Mouse (Mus musculus) fat pad, adult 2 months (tissue): Measurements from ENCODE around the gene Supt4a.

Source experiments
- DNase-seq: peaks from one replicate; pipeline ENCODE4 v3.0.0-alpha.2; 2011; ENCODE audit warnings: low read depth, low spot score; ENCODE audit errors: extremely low read depth

Supt4a gene

DNA sequence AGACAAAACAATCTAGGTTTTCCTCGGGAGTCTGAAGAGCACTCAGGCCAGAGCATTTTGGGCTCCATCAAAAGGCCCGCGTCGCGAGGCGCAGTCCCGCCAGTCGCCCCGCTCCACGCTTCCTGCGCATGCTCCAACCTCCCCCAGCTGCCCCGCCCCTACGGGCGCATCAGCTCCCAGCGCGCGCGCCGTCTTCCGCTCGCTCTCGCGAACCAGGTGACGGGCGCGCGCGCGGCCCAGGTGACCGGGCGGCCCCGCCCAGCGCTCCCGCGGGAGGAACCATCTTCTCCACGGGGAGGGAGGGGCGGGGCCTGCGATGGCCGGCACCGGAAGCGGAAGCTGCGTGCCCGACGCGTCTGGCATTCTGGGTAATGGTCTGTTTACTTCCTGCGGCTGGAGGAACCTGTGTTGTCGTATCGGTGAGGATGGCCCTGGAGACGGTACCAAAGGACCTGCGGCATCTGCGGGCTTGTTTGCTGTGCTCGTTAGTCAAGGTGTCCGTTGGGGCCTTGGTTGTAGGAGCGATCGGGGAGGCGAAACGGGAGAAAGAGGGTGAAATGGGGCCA lies at the start of gene Supt4a:
TSS of gene Supt4a (plus strand) at position 378 of the 566 bp plus-strand sequence.
- DNase-seq = peak; percentile 37

DNA sequence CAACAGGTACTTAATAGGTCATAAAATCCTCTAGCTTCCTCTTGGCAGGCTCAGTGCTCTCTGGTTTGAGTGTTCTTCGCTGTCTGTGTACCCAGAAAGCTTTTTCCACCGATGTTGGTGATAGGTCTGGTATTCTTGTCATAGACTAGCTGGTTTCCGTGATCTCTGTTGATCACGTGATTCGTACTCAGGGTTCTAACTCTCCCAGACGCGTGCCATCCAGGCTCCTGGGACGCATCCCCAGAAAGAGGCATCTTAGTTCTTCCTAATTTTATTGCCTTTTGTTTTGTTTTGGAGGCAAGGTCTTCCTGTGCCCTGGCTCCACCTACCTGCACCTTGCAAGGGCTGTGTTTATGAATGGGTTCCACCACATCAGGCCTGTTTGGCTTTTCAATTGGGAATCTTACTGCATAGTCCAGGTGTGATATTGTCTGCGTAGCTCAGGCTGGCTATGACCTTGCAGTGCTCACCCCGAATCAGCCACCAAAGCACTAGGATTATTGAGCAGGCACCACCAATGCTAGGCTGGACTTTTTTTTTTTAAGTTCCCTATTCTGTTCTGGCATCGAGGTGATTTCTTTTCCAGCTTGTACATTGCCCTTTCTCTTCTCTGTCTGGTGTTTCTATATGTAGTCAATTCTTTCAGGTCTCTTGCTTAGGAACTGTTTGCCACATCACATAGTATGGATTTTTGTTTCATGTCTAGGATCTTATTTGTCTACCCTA lies 48.7 kb upstream of the Supt4a start:
- DNase-seq = no peak

DNA sequence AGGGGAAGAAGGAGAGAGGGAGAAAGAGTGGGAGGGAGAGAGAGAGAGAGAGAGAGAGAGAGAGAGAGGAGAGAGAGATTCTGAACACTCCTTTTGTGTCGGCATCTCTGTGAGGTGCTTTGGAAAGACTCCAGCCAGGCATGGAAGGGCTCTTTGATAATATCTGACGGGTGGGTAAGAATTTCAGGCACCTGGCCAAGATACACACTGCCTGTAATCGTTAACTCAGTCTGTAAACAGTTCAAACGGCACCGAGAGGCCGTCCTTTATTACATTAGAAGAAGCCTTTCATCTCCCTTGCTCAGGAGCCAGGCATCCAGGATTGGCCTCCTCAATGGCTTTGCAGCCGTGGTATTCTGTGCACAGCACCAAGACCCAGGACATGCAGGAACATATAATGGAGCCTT lies 47.9 kb upstream of the Supt4a start:
- no peak for DNase-seq

- DNase-seq = no peak
Observed at GRCm38 (mm10) chr11:87690054-87690740, 47.2 kb upstream of the Supt4a start.

- no peak for DNase-seq
Observed at GRCm38 (mm10) chr11:87697131-87697682, 40.1 kb upstream of the Supt4a start.

DNA sequence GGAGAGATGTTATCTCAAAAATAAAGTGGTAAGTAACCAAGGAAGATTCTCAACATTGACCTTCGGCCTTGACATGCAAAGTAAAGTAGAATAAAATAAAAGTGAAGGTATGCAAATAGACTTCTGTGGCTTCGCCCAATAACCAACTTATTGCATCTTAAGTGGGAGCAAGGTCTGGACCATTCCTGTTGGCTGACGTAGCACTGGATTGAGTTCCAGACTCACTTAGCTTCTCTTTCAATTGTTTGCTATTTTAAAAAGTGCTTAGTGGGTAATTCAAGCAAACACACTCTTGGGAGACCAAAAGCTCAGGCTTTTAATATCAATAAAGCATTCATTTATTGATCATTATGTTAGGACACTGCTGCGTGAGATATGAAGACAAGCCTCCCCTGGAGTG lies 39.2 kb upstream of the Supt4a start:
- DNase-seq = no peak

DNA sequence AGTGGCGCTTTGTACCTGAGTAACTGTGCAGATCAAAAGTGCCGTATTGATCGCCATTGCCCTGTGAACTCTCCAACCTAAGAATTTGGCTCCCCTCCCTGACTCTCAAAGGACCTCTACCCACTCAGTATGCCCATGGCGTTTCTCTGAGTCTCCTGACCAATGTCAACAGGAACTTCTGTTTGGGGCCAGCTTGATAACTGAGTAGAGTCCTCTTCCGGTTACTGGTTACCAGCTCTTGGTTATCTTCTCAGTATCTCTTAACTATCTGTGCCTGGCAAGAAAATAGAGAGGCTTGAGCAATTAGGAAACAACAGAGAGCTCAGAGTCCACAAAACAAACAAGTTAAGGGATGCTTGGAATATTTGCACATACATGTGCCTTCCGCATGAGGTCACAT lies 36.2 kb upstream of the Supt4a start:
- no peak for DNase-seq

DNA sequence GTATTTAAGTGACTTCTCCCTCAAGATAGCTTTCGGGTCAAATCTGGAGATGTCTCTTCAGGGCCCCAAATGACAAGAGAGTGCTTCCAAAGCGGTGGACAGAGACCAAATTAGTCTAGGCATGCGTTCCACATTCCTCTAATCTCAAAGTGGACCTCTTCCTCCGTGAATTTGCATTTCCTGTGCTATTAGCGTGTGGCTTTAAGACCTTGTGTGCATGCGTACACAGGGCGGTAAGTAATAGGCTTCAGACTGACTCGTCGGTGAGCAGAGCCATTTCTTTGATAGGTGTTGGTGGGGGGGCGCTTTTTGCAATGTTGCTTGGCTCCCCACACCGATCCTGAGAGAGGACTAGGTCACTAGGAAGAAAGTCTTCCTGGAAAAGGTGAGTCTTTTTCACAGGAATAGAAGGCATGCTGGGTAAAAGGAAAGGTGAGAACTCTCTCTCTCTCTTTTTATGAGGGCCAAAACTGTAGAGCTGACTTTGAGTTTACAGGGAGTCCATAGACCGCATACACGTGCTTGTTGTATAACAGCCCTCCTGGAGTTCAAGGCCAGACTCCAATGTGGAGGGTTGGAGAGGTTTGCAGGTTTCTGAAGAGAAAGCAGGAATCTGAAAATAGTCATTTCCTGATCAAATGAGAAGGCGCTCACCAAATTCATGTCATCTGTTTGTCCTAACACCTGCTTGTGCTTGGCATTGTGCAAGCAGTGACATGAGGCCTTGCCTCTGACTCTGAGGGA lies 35.3 kb upstream of the Supt4a start:
- DNase-seq = no peak

DNA sequence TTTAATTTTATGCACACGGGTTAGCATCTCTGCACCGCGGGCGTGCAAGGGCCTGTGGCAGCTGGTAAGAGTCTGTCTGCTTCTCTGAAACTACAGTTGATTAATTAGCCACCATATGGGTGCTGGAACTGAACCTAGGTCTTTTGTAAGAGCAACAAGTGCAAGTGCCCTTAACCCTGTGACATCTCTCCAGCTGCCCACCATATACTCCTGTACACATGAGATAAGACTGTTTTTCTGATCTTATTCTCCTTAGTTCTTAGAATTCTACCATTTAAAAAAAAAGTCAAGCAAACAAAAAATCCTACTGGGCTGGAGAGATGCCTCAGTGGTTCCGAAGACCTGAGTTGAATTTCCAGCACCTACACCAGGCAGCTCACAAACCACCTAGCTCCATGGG lies 33.7 kb upstream of the Supt4a start:
- no peak for DNase-seq

GRCm38 (mm10) chr11:87704289-87704688 lies 33.1 kb upstream of the Supt4a start:
- no peak for DNase-seq

DNA sequence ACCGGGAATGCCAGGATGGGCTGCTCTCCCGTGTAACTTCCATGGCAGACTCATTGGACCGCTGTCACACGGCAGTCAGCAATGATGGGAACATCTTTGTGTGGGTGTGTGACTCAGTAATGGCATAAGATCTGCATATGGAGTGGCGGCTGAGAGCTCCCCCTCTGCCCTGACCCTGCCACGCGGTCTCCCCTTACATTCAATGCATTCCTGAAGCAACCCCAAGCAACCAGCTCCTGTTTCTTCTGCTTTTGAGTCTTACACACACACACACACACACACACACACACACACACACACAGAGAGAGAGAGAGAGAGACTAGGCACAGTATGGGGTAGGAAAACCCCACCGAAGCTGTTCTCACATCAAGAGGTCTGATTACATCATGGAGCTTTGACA lies 29.8 kb upstream of the Supt4a start:
- DNase-seq = no peak

- DNase-seq = no peak
Observed at GRCm38 (mm10) chr11:87708979-87709378, 28.4 kb upstream of the Supt4a start.

GRCm38 (mm10) chr11:87709513-87710261 lies 27.7 kb upstream of the Supt4a start:
- peak; percentile 85 for DNase-seq

DNA sequence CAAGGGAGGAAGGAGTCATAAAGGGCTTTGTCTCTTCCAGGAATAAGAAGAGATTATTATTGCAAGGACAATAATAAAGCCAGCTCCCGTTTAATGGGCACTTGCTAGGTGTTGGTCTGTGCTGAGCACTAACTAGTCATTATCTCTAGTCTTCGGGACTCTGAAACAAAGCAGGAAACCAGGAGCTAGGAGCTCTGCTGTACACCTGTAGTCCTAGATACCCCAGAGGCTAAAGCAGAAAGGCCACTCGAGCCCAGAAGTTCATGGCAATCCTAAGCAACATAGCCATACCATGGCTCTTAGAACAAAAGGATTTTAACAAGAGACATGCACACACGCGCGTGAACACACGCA lies 27.1 kb upstream of the Supt4a start:
- DNase-seq = no peak

GRCm38 (mm10) chr11:87712188-87712587 lies 25.2 kb upstream of the Supt4a start:
- DNase-seq = no peak

GRCm38 (mm10) chr11:87715999-87716398 lies 21.4 kb upstream of the Supt4a start:
- DNase-seq = no peak

DNA sequence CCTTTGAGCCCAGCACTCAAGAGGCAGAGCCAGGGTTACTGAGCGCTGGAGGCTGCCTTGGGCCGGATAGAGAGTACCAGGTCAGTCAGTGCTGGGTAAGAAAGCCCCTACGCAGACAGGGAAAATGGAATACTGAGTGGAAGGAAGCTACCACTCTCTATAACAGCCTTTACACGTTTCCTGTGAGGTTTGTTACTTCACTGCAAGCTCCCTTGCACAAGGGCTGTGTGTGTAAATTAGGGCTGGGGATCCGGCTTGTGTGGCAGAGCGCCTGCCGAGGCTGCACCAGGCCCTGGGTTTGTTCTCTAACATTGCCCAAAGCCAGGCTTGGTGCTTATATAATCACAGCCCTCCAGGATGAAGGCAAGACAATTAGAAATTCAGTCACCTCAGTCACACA lies 17.8 kb upstream of the Supt4a start:
- DNase-seq = no peak

DNA sequence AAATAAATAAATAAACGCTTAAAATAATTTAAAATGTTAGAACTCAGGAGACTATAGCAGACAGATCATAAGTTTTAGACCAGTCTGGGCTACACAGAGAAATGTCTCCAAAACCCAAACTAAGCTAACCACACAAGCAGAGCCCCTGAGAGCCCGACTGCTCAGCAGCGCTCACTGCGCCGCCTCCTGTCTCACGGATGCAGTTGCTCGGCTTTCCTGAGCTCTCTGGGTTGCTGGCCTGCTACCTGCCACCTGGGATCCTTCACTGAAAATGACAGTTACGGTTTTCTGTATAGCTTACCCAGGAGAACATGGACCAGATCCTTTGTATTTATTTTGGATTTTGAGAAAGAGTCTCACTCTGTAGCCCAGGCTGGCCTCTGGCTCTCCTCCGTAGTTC lies 17.0 kb upstream of the Supt4a start:
- DNase-seq = no peak

- DNase-seq = no peak
Observed at GRCm38 (mm10) chr11:87720839-87721238, 16.5 kb upstream of the Supt4a start.

- no peak for DNase-seq
Observed at GRCm38 (mm10) chr11:87722168-87722567, 15.2 kb upstream of the Supt4a start.

DNA sequence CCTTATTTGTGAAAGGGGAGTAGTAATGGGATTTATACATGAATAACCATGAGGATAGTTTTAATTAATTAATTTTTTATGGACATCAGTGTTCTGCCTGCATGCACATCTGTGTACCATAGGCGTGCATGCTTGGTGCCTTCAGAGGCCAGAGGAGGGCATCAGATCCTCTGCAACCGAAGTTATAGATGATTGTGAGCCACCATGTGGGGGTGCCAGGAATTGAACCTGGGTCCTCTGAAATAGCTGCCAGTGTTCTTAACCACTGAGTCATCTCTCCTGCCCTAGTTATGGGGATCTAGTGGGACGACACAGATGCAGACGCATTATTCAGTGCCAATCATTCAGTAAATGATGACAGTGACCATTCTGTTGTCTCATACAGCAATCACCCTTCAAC lies 14.5 kb upstream of the Supt4a start:
- DNase-seq = no peak
